Mouse (Mus musculus) layer of hippocampus, postnatal 36 days (tissue): ENCODE measurements around the gene Ccdc12. TPM values are rescaled to one million over a fixed set of nuclear protein-coding genes. Genes with fewer than 3 reads are reported as not detected.

ENCODE experiments used
- DNase-seq, 2 experiments: peaks; one replicate each; pipeline ENCODE4 v3.0.0; 2022
- microRNA-seq, 2 experiments: library from miRNA; unstranded; fragments of <30 nt; microRNA quantifications; one replicate each; pipeline ENCODE4 v1.2.0; 2021
- total RNA-seq, 2 experiments: library from RNA; stranded (reverse); gene quantifications; 2 replicates each; pipeline ENCODE4 v1.2.3; 2021

Ccdc12 gene
- total RNA-seq, 2 experiments from 2014 or later, result 48.3 to 54.5 TPM

DNA sequence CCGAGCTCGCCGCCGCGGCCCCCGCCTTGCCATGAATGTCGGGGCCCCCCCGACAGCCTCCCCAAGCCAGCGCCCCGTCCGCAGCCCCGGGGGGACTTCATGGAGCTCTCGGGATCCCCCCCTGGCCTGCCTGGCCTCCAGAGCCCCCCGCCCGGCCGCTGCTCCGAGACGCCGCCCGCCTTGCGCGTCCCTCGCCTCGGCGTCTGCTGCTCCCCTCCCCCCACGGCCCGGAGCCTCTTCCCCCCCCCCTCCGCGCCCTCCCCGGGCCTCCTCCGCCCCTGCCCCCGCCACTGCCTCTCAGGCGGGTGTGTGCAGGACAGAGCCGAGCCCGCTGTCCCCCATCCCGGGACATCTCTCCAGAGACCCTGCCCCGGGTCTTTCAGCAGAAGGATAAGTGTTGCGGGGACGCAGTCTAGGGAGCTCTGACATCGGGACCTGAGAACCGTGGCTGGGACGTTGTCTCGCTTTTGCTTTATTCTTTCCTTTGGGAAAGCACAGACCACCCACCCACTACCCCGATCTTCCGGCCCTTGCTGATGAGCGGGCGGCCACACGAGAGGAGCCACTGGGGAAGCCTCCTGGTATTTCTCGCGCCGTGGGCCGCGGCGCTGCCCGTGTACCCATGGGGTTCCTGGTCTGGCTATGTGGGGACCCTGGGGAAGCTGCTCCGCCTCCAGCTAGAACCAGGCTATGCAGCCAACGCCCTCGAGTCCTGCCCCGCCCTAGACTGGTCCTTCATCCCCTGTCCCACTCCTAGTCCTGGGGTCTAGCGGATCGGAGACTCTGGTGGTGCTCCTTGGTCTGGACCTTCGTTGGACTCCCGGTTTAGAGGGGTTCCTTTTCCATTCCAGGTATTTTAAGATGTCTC is 87.4 kb downstream of the Ccdc12 start:
- no peak for DNase-seq

DNA sequence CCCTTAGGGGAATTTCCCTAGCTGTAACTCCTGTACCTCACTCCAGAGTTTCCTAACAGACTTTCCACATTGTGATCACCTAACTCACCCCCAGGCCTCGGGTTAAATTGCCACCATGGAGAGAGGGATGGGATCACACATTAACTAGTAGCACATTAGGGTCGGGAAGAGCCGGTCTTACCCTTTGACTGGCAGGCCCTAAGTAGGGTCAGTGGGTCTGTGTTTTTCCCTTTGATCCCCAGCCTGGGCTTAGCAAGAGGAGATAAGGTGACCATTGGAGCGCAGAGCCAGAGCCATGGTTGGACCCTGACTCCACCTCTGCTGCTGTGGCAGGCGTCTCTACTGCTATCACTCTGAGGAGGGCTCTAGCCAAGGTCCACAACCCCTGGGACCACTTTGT is 89.4 kb downstream of the Ccdc12 start:
- DNase-seq, result no peak

DNA sequence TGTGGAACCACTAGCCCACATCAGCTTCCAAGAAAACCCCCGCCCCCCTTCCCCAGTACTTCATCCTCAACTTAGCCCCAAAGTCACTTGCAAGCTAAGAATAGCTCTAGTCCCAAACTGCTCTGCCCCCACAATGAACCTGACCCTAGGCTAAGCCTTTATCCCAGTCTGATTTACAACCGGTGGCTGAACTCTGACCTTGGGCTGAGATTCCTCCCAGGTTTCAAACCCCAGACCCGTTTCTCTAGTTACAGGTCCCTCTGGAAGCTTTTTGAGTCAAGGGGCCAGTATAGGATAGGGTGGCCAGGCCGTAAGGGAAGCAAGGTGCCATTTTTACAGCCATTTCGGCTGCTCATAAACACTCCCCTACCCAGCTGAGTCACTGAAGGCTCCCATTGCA is 89.9 kb downstream of the Ccdc12 start:
- DNase-seq, result no peak

DNA sequence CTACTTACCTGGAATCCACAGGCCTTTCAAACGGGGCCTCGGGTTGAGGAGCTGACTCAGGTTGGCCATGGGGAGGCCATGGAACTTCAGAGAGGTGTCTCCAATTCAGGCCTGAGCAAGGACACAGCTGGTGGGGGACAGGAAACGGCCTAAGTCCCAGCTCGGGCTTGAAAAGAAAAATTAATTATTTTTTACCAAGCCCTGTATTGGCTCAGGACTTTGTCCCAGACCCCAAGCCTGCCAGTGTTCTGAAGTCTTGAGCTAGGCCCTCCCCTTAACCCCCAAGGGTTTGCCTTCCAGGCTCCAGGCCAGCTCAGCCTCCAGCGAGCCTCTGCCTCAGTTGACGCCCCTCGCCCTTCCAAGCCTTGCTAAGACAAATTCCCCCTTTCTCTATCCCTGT is 90.7 kb downstream of the Ccdc12 start, which contains the start of gene Pth1r:
Pth1r (minus strand) TSS at position 185 of the 400 bp plus-strand sequence.
- no peak for DNase-seq

DNA sequence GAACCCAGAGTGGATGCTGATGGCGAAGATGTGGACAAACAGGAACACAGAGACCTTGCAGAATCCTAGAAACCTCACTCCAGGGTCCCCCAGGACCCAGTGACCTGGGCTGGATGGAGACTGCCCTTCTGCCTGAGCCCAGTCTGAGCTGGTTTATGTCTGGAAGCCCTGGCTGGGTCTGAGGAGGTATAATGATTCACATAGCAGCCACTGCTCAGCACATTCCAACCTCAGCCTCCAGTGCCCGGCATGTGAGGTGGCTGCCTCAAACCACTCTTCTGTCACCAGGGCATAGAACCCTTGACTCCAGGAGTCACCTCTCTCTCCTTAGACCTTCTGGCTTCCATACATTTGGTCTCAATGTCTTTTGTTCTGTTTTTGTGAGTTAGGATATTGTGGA is 92.1 kb downstream of the Ccdc12 start:
- DNase-seq, result no peak

DNA sequence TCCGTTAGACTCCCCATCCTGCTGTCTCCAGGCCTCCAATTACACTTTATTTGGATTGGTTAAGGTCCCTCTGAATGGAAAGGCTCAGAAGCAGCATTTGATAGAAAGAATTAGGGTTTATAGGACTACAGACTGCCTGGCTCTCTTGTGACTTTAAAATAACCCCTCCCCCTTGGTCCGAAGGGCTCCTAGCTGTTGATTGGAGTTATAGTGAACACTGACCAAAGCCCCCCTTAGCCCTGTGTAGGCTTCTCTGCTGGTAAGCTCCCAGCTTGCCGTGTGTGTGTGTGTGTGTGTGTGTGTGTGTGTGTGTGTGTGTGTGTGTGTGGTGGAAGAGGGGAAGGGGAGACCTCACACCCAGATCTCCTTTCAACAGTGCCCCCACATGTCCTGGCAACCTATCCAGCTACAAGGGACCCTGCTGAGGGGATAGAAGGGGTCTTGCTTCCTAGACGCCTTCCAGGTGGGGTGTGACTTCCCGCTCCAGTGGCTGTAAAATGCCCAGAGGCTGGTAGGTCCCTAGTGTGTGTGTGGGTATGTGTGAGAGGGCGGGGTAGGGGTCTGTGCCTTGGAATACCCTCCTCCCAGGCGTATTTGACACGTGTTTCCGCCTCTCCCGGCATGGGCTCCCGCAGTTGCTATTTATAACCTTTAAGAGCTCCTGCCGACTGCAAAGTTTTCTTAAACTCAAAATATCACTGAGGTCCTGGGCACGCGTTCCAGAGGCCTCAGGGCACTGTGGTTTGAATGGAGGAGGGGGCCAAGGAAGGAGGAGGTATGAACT is 94.3 kb downstream of the Ccdc12 start:
- no peak for DNase-seq

DNA sequence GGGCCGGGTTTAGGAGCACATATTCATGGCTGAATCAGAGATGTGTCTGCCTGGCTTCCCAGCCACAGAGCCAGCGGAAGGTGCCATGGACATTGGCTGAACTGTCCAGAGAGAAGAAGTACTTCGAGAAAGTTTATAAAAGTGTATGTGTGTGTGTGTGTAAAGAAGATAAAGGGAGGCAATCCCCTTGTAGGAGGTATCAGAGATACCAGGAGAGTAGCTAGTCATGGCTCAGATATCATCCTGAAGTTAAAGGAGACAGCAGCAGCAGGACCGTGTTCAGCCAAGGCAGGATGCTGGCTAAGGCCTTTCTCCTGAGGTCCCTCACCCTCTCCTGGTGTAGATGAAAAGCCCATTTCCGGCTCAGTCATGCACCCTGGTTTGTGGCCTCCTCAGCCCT is 95.1 kb downstream of the Ccdc12 start:
- no peak for DNase-seq

DNA sequence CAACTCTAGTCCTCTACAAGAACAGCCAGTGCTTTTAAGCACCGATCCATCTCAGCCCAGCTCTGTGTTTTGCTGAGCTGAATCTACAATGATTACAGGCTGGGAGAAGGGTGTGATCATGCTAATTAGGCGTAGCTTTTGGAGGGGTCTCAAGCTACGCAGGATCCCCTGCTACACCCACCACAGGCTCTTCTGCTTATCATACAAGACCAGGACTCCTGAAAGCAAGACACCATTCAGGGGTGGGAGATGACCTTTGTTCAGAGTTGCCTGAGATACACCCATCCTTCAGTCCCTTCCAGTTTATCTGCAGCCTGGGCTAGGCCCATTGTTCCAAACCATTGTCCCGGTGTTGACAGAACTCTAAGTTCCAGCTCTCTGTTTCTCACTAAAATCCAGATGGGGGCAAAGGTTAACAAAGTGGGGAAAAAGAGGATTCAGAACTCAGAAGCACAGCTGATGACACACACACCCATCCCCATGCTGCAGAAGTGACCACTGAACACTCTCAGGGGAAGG is 96.7 kb downstream of the Ccdc12 start:
- DNase-seq, result no peak

DNA sequence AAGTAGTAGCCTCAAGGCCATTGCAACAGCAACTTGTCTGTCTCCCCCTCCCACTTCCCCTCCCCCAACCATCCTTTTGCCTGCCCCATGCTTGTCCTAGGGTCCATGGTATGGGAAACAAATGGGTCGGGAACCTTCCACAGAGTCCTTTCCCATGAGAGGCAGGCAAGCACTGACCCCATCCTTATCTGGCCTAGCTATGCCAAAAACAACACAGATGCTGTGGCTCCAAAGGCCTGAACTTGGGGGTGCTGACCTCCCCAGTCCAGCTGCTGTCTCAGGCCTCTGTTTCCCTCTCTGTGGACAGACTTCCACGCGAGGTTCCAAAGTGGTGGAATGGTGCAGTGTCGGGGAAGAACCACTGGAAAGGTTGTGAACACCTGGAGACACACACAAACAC is 97.5 kb downstream of the Ccdc12 start:
- DNase-seq, result no peak

DNA sequence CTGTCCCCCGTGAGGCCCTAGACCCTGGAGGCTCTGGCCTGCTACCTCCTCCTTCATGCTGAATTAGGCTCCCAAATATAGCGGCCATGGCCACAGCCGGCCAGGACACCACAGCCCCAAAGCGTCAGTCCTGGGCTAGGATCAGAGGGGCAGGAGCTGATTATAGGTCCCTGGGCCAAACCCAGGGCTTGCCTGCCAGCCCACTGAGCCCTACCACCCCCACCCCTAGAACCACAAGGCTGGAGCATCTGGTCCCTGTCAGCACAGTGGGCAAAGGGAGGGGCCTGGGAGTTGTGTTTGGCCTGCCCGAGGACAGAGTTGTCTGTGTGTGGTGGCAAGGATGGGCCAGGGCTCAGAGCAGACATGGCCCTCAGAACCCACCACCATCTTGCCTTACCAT is 101.5 kb downstream of the Ccdc12 start:
- no peak for DNase-seq

DNA sequence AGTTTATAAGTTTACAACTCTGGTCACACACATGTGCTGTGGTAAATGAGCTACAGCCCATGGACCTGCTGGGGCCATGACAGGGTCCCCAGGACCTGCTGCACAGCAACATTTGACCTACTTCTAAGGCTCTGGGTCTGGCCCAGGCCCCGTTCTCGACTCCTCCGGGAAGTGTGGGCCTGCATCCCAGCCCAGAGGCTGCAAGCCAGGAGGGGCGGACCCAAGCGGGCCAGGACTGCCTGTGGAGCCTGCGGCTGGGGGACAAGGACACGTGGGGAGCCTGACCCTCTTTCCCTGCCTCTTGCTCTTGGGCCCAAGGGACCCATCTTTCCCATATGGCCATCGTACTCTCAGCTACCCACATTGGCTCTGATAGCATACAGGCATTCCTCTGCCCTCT is 102.3 kb downstream of the Ccdc12 start:
- peak; percentile 42 to 55 for DNase-seq

DNA sequence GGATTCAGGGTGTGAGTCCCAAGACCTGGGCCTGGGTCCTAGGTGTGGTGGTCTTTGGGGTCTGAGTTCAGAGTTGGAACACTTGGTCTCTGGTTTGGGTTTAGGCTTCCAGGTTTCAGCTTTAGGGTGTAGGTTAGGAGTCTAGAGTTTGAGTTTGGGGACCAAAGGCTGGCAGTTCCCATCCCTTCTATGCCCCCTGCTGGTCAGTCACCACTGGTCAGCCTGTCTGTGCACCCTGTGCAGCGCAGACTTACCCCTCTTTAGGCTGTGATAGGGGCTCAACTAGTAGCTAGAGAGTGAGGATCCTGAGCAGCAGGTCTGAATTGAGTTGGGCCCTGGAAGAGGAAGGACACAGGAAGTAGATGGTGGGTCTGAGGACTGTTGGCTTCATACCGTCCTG is 103.0 kb downstream of the Ccdc12 start:
- peak; percentile 26 to 30 for DNase-seq

DNA sequence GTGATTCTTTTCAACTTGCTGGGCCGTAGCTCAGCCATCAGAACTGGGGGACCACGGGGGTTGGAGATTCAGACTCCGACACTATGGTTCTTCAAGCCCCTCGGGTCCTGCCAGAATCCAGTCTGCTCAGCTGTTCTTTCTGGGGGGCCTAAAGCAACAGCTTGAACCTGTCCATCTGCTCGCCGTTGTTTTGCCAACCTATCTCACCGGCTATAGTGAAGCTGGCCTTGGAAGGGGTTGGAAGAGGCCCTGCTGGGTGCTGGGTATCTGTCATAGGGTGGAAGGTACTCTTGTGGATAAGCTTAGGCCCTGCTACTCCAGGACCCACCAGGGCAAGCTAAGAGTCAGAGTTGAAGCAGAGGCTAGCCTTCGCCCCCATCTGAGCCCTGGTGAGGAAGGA is 104.6 kb downstream of the Ccdc12 start:
- no peak for DNase-seq

Small RNAs within 50 kb of the gene (microRNA-seq; reads per million reads assigned to microRNA genes)
- 0.21 to 0.30 reads per million in 2 experiments for gene Mir8107

Other genes starting within 250 kb of the Ccdc12 start
- gene Ptpn23, start 248.3 kb upstream of the Ccdc12 start, total RNA-seq, result 10 to 100 TPM; 53.5 to 54.3 TPM
- not detected for gene Ngp, start 236.8 kb upstream of the Ccdc12 start, total RNA-seq
- 10 to 100 TPM; 24.0 to 25.8 TPM for gene Klhl18, start 179.8 kb upstream of the Ccdc12 start, total RNA-seq
- 1 to 10 TPM; 3.0 to 3.8 TPM for gene Kif9, start 179.5 kb upstream of the Ccdc12 start, total RNA-seq
- 10 to 100 TPM; 62.6 to 67.6 TPM for gene Setd2, start 123.9 kb upstream of the Ccdc12 start, total RNA-seq
- gene Nradd, start 32.1 kb upstream of the Ccdc12 start, total RNA-seq, result 1 to 10 TPM; 1.8 to 2.4 TPM
- 10 to 100 TPM; 14.0 to 17.5 TPM for gene Nbeal2, start 2.3 kb upstream of the Ccdc12 start, total RNA-seq
- gene Myl3, start 85.4 kb downstream of the Ccdc12 start, total RNA-seq, result not detected
- 1 to 10 TPM; 4.3 to 4.8 TPM for gene Pth1r, start 90.6 kb downstream of the Ccdc12 start, total RNA-seq
- gene Prss42, start 141.7 kb downstream of the Ccdc12 start, total RNA-seq, result not detected
- gene Prss44, start 157.5 kb downstream of the Ccdc12 start, total RNA-seq, result not detected
- gene Prss43, start 170.2 kb downstream of the Ccdc12 start, total RNA-seq, result not detected
- under 1 TPM in 1 of 2 experiments, not detected in 1; 0.63 TPM for gene Prss45, start 178.1 kb downstream of the Ccdc12 start, total RNA-seq
- gene Prss46, start 188.0 kb downstream of the Ccdc12 start, total RNA-seq, result not detected
- gene Prss50, start 201.5 kb downstream of the Ccdc12 start, total RNA-seq, result under 1 TPM; 0.40 to 0.78 TPM
- gene Als2cl, start 223.4 kb downstream of the Ccdc12 start, total RNA-seq, result 10 to 100 TPM in 1 of 2 experiments, 1 to 10 TPM in 1; 6.0 to 10.1 TPM
- 1 to 10 TPM; 1.2 to 1.8 TPM for gene Tmie, start 223.6 kb downstream of the Ccdc12 start, total RNA-seq